Mouse (Mus musculus): ENCODE data around the gene Cap2. TPM values are rescaled to one million over a fixed set of nuclear protein-coding genes. Genes with fewer than 3 reads are reported as not detected.

The Cap2 gene
- total and polyA plus RNA-seq, 2 experiments from 2014 or later, result 13.1 to 21.9 TPM

- Histone ChIP-seq H3K27ac (ENCODE audit: low read depth, low read length) (no peak overlapping the region), H3K4me2 (ENCODE audit: low read depth, low read length, poor library complexity, severe bottlenecking) (no peak overlapping the region)
- WGBS, result 84% methylated on average over 5 of the region's 5 CpGs
These were observed 152.9 kb downstream of the Cap2 start for GRCm38 (mm10) chr13:46654566-46654965.

GRCm38 (mm10) chr13:46659211-46659610 is 157.6 kb downstream of the Cap2 start:
- 89% methylated on average over 5 of the region's 5 CpGs for WGBS
- ATAC-seq (ENCODE audit: low FRiP score) (no peak), DNase-seq (ENCODE audit: low spot score) (no peak)
- no peak overlapping the region for H3K4me2 ChIP-seq (ENCODE audit: low read depth, low read length, poor library complexity, severe bottlenecking)
- H3K9me3 ChIP-seq (ENCODE audit: low read length), result no peaks in the 10 kb centered on the region
- no peak overlapping the region for H3K9ac ChIP-seq (replicated peaks; ENCODE audit: low read length, poor library complexity, severe bottlenecking)
- no peaks in the 10 kb centered on the region for H3K4me1 ChIP-seq (ENCODE audit: insufficient read depth, low read length)
- no peaks in the 10 kb centered on the region for H3K36me3 ChIP-seq (ENCODE audit: insufficient read depth, low read length)
- TF ChIP-seq CTCF (IDR thresholded peaks at IDR 0.05), result no peak
- no peaks in the 10 kb centered on the region for H3K27me3 ChIP-seq (ENCODE audit: insufficient read depth, low read length)
- H3K4me3 ChIP-seq (ENCODE audit: low read depth, low read length), result no peak overlapping the region
- H3K27ac ChIP-seq (ENCODE audit: low read depth, low read length), result no peak overlapping the region

More at GRCm38 (mm10) chr13:46654566-46654965, 152.9 kb downstream of the Cap2 start:
- Histone ChIP-seq H3K4me1 (ENCODE audit: insufficient read depth, low read length) (no peaks in the 10 kb centered on the region), H3K9me3 (ENCODE audit: low read length) (no peaks in the 10 kb centered on the region), H3K4me3 (ENCODE audit: low read depth, low read length) (no peak overlapping the region), H3K27me3 (ENCODE audit: insufficient read depth, low read length) (no peaks in the 10 kb centered on the region), H3K9ac (replicated peaks; ENCODE audit: low read length, poor library complexity, severe bottlenecking) (no peak overlapping the region), H3K36me3 (ENCODE audit: insufficient read depth, low read length) (no peaks in the 10 kb centered on the region)
- ATAC-seq (ENCODE audit: low FRiP score) (no peak), DNase-seq (ENCODE audit: low spot score) (peak; percentile 11)
- no peak for TF ChIP-seq CTCF (IDR thresholded peaks at IDR 0.05)

- no peaks in the 10 kb centered on the region for H3K9me3 ChIP-seq (ENCODE audit: low read length)
- no peaks in the 10 kb centered on the region for H3K27me3 ChIP-seq (ENCODE audit: insufficient read depth, low read length)
- H3K36me3 ChIP-seq (ENCODE audit: insufficient read depth, low read length), result no peaks in the 10 kb centered on the region
- peak; percentile 84 for TF ChIP-seq CTCF (IDR thresholded peaks at IDR 0.05)
- peak; percentile 56; the same call in 1 of the 2 replicates for ATAC-seq (ENCODE audit: low FRiP score)
- no peaks in the 10 kb centered on the region for H3K4me1 ChIP-seq (ENCODE audit: insufficient read depth, low read length)
- no peak overlapping the region for H3K9ac ChIP-seq (replicated peaks; ENCODE audit: low read length, poor library complexity, severe bottlenecking)
- WGBS, result 23% methylated on average over 4 of the region's 4 CpGs
- no peak overlapping the region for H3K4me3 ChIP-seq (ENCODE audit: low read depth, low read length)
- H3K27ac ChIP-seq (ENCODE audit: low read depth, low read length), result no peak overlapping the region
- peak; percentile 87 for DNase-seq (ENCODE audit: low spot score)
- H3K4me2 ChIP-seq (ENCODE audit: low read depth, low read length, poor library complexity, severe bottlenecking), result no peak overlapping the region
These were observed 161.9 kb downstream of the Cap2 start for GRCm38 (mm10) chr13:46663461-46663964.

- H3K9ac ChIP-seq (replicated peaks; ENCODE audit: low read length, poor library complexity, severe bottlenecking), result peak within 1 kb of the TSS; percentile 95
- peak within 1 kb of the TSS; percentile 88 for H3K4me3 ChIP-seq (ENCODE audit: low read depth, low read length)
- H3K36me3 ChIP-seq (ENCODE audit: insufficient read depth, low read length), result peaks cover 8% of the 10 kb centered on the region; the same call in 1 of the 2 replicates
- peak within 1 kb of the TSS; percentile 58 for H3K27ac ChIP-seq (ENCODE audit: low read depth, low read length)
- H3K4me2 ChIP-seq (ENCODE audit: low read depth, low read length, poor library complexity, severe bottlenecking), result peak within 1 kb of the TSS; percentile 70
- H3K9me3 ChIP-seq (ENCODE audit: low read length), result no peaks in the 10 kb centered on the region
- no peaks in the 10 kb centered on the region for H3K27me3 ChIP-seq (ENCODE audit: insufficient read depth, low read length)
- under 1% methylated on average over 45 of the region's 46 CpGs for WGBS
- ATAC-seq (ENCODE audit: low FRiP score), result peak; percentile 95
- no peak; the same call in 1 of the 2 replicates for TF ChIP-seq CTCF (IDR thresholded peaks at IDR 0.05)
- peak; percentile 93 for DNase-seq (ENCODE audit: low spot score)
- H3K4me1 ChIP-seq (ENCODE audit: insufficient read depth, low read length), result peaks cover 5% of the 10 kb centered on the region; the same call in 1 of the 2 replicates
These were observed 167.5 kb downstream of the Cap2 start, which contains the start of gene Fam8a1 for GRCm38 (mm10) chr13:46669048-46669619. TSS of gene Fam8a1 (plus strand) at chr13:46669522.

- Histone ChIP-seq H3K36me3 (ENCODE audit: insufficient read depth, low read length) (peaks cover 11% of the 10 kb centered on the region; the same call in 1 of the 2 replicates), H3K4me2 (ENCODE audit: low read depth, low read length, poor library complexity, severe bottlenecking) (peak overlapping the region; percentile 70), H3K4me1 (ENCODE audit: insufficient read depth, low read length) (peaks cover 5% of the 10 kb centered on the region; the same call in 1 of the 2 replicates), H3K9ac (replicated peaks; ENCODE audit: low read length, poor library complexity, severe bottlenecking) (peak overlapping the region; percentile 95), H3K9me3 (ENCODE audit: low read length) (no peaks in the 10 kb centered on the region), H3K4me3 (ENCODE audit: low read depth, low read length) (peak overlapping the region; percentile 88), H3K27ac (ENCODE audit: low read depth, low read length) (peak overlapping the region; percentile 58), H3K27me3 (ENCODE audit: insufficient read depth, low read length) (no peaks in the 10 kb centered on the region)
- DNase-seq (ENCODE audit: low spot score) (peak; percentile 29), ATAC-seq (ENCODE audit: low FRiP score) (peak; percentile 55)
- WGBS, result under 1% methylated on average over 26 of the region's 96 CpGs
- peak; percentile 46 for TF ChIP-seq CTCF (IDR thresholded peaks at IDR 0.05)
These were observed 168.1 kb downstream of the Cap2 start for GRCm38 (mm10) chr13:46669620-46670271.

GRCm38 (mm10) chr13:46670514-46670913 is 168.9 kb downstream of the Cap2 start:
- peak overlapping the region; percentile 95 for H3K9ac ChIP-seq (replicated peaks; ENCODE audit: low read length, poor library complexity, severe bottlenecking)
- no peaks in the 10 kb centered on the region for H3K9me3 ChIP-seq (ENCODE audit: low read length)
- DNase-seq (ENCODE audit: low spot score), result no peak
- no peak overlapping the region for H3K27ac ChIP-seq (ENCODE audit: low read depth, low read length)
- TF ChIP-seq CTCF (IDR thresholded peaks at IDR 0.05), result no peak
- peak overlapping the region; percentile 88 for H3K4me3 ChIP-seq (ENCODE audit: low read depth, low read length)
- WGBS, result 60% methylated on average over 9 of the region's 9 CpGs
- H3K4me2 ChIP-seq (ENCODE audit: low read depth, low read length, poor library complexity, severe bottlenecking), result peak overlapping the region; percentile 70
- H3K36me3 ChIP-seq (ENCODE audit: insufficient read depth, low read length), result peaks cover 11% of the 10 kb centered on the region; the same call in 1 of the 2 replicates
- ATAC-seq (ENCODE audit: low FRiP score), result no peak
- H3K27me3 ChIP-seq (ENCODE audit: insufficient read depth, low read length), result no peaks in the 10 kb centered on the region
- peaks cover 5% of the 10 kb centered on the region; the same call in 1 of the 2 replicates for H3K4me1 ChIP-seq (ENCODE audit: insufficient read depth, low read length)

Data from midbrain, postnatal 0 days (tissue).